Mouse (Mus musculus) limb, embryonic 10.5 days (tissue): Measurements from ENCODE around the gene Mef2c. TPM values are rescaled to one million over a fixed set of nuclear protein-coding genes. Genes with fewer than 3 reads are reported as not detected.

Source experiments
- DNase-seq: peaks from one replicate; pipeline ENCODE4 v3.0.0-alpha.2; 2017; ENCODE audit warnings: low spot score
- H3K27ac ChIP-seq: fragments of 300-500 bp; sonication (generic); 2 replicates; pipeline ENCODE4 v1.5.1; 2016; ENCODE audit warnings: mild to moderate bottlenecking
- H3K27me3 ChIP-seq: fragments of 300-500 bp; sonication (generic); 2 replicates; pipeline ENCODE4 v1.6.1; 2016; ENCODE audit warnings: low read depth, mild to moderate bottlenecking; ENCODE audit not compliant: poor library complexity, severe bottlenecking
- H3K36me3 ChIP-seq: fragments of 300-500 bp; sonication (generic); 2 replicates; pipeline ENCODE4 v1.6.1; 2016; ENCODE audit warnings: mild to moderate bottlenecking, moderate library complexity
- H3K4me1 ChIP-seq: fragments of 300-500 bp; sonication (generic); 2 replicates; pipeline ENCODE4 v1.6.1; 2016
- H3K4me3 ChIP-seq: fragments of 300-500 bp; sonication (generic); 2 replicates; pipeline ENCODE4 v1.5.1; 2016; ENCODE audit warnings: mild to moderate bottlenecking, moderate library complexity
- H3K9me3 ChIP-seq: fragments of 300-500 bp; sonication (generic); replicated peaks from 2 replicates; pipeline ENCODE4 v1.6.1; 2016; ENCODE audit warnings: mild to moderate bottlenecking
- WGBS: fragments of 180-500 bp; shearing (Covaris S2); methylation state at CpG from one replicate; pipeline ENCODE4 v1.1.7; 2016; 5-methylcytosine and 5-hydroxymethylcytosine counted together
- polyA plus RNA-seq: library from polyadenylated mRNA; unstranded; fragments of >200 nt; fragmentation: Nextera tagmentation; extraction: Ambion mirVana; gene quantifications from 2 replicates; pipeline ENCODE4 v1.2.1, GENCODE M21; 2016

The Mef2c gene
- polyA plus RNA-seq, 1 experiment from 2014 or later, result 17.5 TPM

GRCm38 (mm10) chr13:83588186-83588585 lies 84.4 kb downstream of the Mef2c start:
- Histone ChIP-seq H3K27ac (no peak overlapping the region), H3K9me3 (no peaks in the 10 kb centered on the region), H3K36me3 (no peaks in the 10 kb centered on the region), H3K27me3 (no peaks in the 10 kb centered on the region), H3K4me3 (no peak overlapping the region), H3K4me1 (no peaks in the 10 kb centered on the region)
- WGBS, result 86% methylated on average over 2 of the region's 2 CpGs
- DNase-seq, result no peak

- Histone ChIP-seq H3K27me3 (no peaks in the 10 kb centered on the region), H3K4me3 (no peak overlapping the region), H3K27ac (no peak overlapping the region), H3K36me3 (no peaks in the 10 kb centered on the region), H3K4me1 (no peaks in the 10 kb centered on the region), H3K9me3 (no peaks in the 10 kb centered on the region)
- no peak for DNase-seq
- WGBS, result 92% methylated on average over 5 of the region's 5 CpGs
These were observed 87.1 kb downstream of the Mef2c start for GRCm38 (mm10) chr13:83590886-83591285.

GRCm38 (mm10) chr13:83595429-83595828 lies 91.6 kb downstream of the Mef2c start:
- H3K9me3 ChIP-seq, result no peaks in the 10 kb centered on the region
- no peaks in the 10 kb centered on the region for H3K36me3 ChIP-seq
- no peaks in the 10 kb centered on the region for H3K27me3 ChIP-seq
- H3K4me1 ChIP-seq, result no peaks in the 10 kb centered on the region
- WGBS, result 78% methylated on average over 1 of the region's 1 CpGs
- no peak for DNase-seq
- H3K27ac ChIP-seq, result no peak overlapping the region
- H3K4me3 ChIP-seq, result no peak overlapping the region

GRCm38 (mm10) chr13:83596989-83597738 lies 93.3 kb downstream of the Mef2c start:
- Histone ChIP-seq H3K36me3 (no peaks in the 10 kb centered on the region), H3K9me3 (no peaks in the 10 kb centered on the region), H3K27ac (no peak overlapping the region), H3K4me1 (no peaks in the 10 kb centered on the region), H3K4me3 (no peak overlapping the region), H3K27me3 (no peaks in the 10 kb centered on the region)
- no peak for DNase-seq
- 84% methylated on average over 6 of the region's 6 CpGs for WGBS

GRCm38 (mm10) chr13:83597739-83598210 lies 93.9 kb downstream of the Mef2c start:
- Histone ChIP-seq H3K36me3 (no peaks in the 10 kb centered on the region), H3K9me3 (no peaks in the 10 kb centered on the region), H3K27ac (no peak overlapping the region), H3K4me1 (no peaks in the 10 kb centered on the region), H3K4me3 (no peak overlapping the region), H3K27me3 (no peaks in the 10 kb centered on the region)
- WGBS, result 95% methylated on average over 3 of the region's 3 CpGs
- DNase-seq, result no peak

- Histone ChIP-seq H3K36me3 (no peaks in the 10 kb centered on the region), H3K9me3 (no peaks in the 10 kb centered on the region), H3K27ac (no peak overlapping the region), H3K4me3 (no peak overlapping the region), H3K27me3 (no peaks in the 10 kb centered on the region), H3K4me1 (peaks cover 9% of the 10 kb centered on the region; the same call in 1 of the 2 replicates)
- DNase-seq, result no peak
These were observed 96.5 kb downstream of the Mef2c start for GRCm38 (mm10) chr13:83600301-83600700.

- Histone ChIP-seq H3K36me3 (no peaks in the 10 kb centered on the region), H3K4me1 (peaks cover 9% of the 10 kb centered on the region; the same call in 1 of the 2 replicates), H3K27ac (no peak overlapping the region), H3K4me3 (no peak overlapping the region), H3K9me3 (no peaks in the 10 kb centered on the region), H3K27me3 (no peaks in the 10 kb centered on the region)
- DNase-seq, result no peak
- 94% methylated on average over 4 of the region's 4 CpGs for WGBS
These were observed 97.9 kb downstream of the Mef2c start for GRCm38 (mm10) chr13:83601741-83602140.

GRCm38 (mm10) chr13:83603373-83604265 lies 99.8 kb downstream of the Mef2c start:
- H3K9me3 ChIP-seq, result no peaks in the 10 kb centered on the region
- peaks cover 15% of the 10 kb centered on the region for H3K4me1 ChIP-seq
- WGBS, result 63% methylated on average over 7 of the region's 7 CpGs
- H3K27me3 ChIP-seq, result no peaks in the 10 kb centered on the region
- H3K4me3 ChIP-seq, result no peak overlapping the region
- DNase-seq, result no peak
- H3K27ac ChIP-seq, result no peak overlapping the region
- H3K36me3 ChIP-seq, result no peaks in the 10 kb centered on the region

- Histone ChIP-seq H3K27ac (no peak overlapping the region), H3K36me3 (no peaks in the 10 kb centered on the region), H3K9me3 (no peaks in the 10 kb centered on the region), H3K4me1 (peaks cover 21% of the 10 kb centered on the region), H3K4me3 (no peak overlapping the region), H3K27me3 (no peaks in the 10 kb centered on the region)
- no peak for DNase-seq
- 55% methylated on average over 3 of the region's 3 CpGs for WGBS
These were observed 100.5 kb downstream of the Mef2c start for GRCm38 (mm10) chr13:83604320-83604719.

- 0 out of 2 replicates have a peak overlapping the region, but pooled peaks have one; percentile 40 for H3K27ac ChIP-seq
- H3K27me3 ChIP-seq, result no peaks in the 10 kb centered on the region
- H3K4me1 ChIP-seq, result peaks cover 24% of the 10 kb centered on the region
- DNase-seq, result no peak
- no peak overlapping the region for H3K4me3 ChIP-seq
- H3K9me3 ChIP-seq, result no peaks in the 10 kb centered on the region
- 70% methylated on average over 4 of the region's 4 CpGs for WGBS
- no peaks in the 10 kb centered on the region for H3K36me3 ChIP-seq
These were observed 101.0 kb downstream of the Mef2c start for GRCm38 (mm10) chr13:83604785-83605184.

- 71% methylated on average over 4 of the region's 4 CpGs for WGBS
- H3K27ac ChIP-seq, result no peak overlapping the region
- no peaks in the 10 kb centered on the region for H3K36me3 ChIP-seq
- DNase-seq, result no peak
- H3K4me1 ChIP-seq, result peaks cover 24% of the 10 kb centered on the region
- no peaks in the 10 kb centered on the region for H3K9me3 ChIP-seq
- H3K4me3 ChIP-seq, result no peak overlapping the region
- H3K27me3 ChIP-seq, result no peaks in the 10 kb centered on the region
These were observed 104.2 kb downstream of the Mef2c start for GRCm38 (mm10) chr13:83607883-83608581.

- H3K36me3 ChIP-seq, result no peaks in the 10 kb centered on the region
These were observed 105.2 kb downstream of the Mef2c start for GRCm38 (mm10) chr13:83608851-83609516.

More at GRCm38 (mm10) chr13:83608851-83609516, 105.2 kb downstream of the Mef2c start:
- Histone ChIP-seq H3K9me3 (no peaks in the 10 kb centered on the region), H3K4me3 (no peak overlapping the region), H3K27ac (no peak overlapping the region), H3K27me3 (no peaks in the 10 kb centered on the region), H3K4me1 (peaks cover 24% of the 10 kb centered on the region)
- WGBS, result 57% methylated on average over 3 of the region's 3 CpGs
- no peak for DNase-seq
